Comparison of ENCODE assay signal across 23 mouse cellular contexts in genomic region chr13:69952061-69952460, GRCm38 (mm10).
DNase-seq lines count a peak whose midpoint lies in the region; ATAC-seq and TF ChIP-seq lines count a peak whose summit lies in the region.
"Had no signal": no experiment of that assay in that cellular context is flagged by ENCODE, and none has a peak within 500 bp of the region (broad histone marks: within the 10 kb centered on the region; RNA-seq: fewer than 3 reads in every experiment).

No protein-coding gene starts in this region.

- H3K36me3 ChIP-seq in forebrain, postnatal 0 days (ENCODE audit: insufficient read depth), result no peaks in the 10 kb centered on the region
- H3K36me3 ChIP-seq in forebrain, embryonic 15.5 days, result no peaks in the 10 kb centered on the region
- no peaks in the 10 kb centered on the region for H3K36me3 ChIP-seq in heart, embryonic 10.5 days
- H3K36me3 ChIP-seq in neural tube, embryonic 15.5 days, result no peaks in the 10 kb centered on the region
- no peaks in the 10 kb centered on the region for H3K36me3 ChIP-seq in hindbrain, embryonic 16.5 days (ENCODE audit: control insufficient read depth, insufficient read depth, low read length)
- H3K36me3 ChIP-seq: embryonic facial prominence, embryonic 12.5 days; embryonic facial prominence, embryonic 15.5 days; heart, embryonic 12.5 days; heart, embryonic 15.5 days had no signal

- 51% methylated on average over 4 of the region's 4 CpGs for WGBS in forebrain, postnatal 0 days
- 66% methylated on average over 4 of the region's 4 CpGs for WGBS in forebrain, embryonic 15.5 days
- WGBS in heart, embryonic 10.5 days, result 82% methylated on average over 4 of the region's 4 CpGs
- WGBS in neural tube, embryonic 15.5 days, result 43% methylated on average over 4 of the region's 4 CpGs
- WGBS in hindbrain, embryonic 16.5 days, result 66% methylated on average over 4 of the region's 4 CpGs

- peak; percentile 36 for DNase-seq in forebrain, postnatal 0 days
- DNase-seq in heart, embryonic 10.5 days (ENCODE audit: low spot score), result peak; percentile 25
- DNase-seq in heart, adult 18-20 months, result no peak
- DNase-seq: adrenal gland, adult 8-10 months; adrenal gland, postnatal 36 days; cerebellum, adult 11 months; cerebellum, adult 2 months; cerebellum, adult 9-11 months; cerebellum, postnatal 25 days; gastrocnemius, postnatal 25 days; heart, postnatal 10 days; heart, postnatal 36 days had no signal

- no peak for TF ChIP-seq CTCF in forebrain, postnatal 0 days (IDR thresholded peaks at IDR 0.05; ENCODE audit: low read depth)

- H3K4me3 ChIP-seq in forebrain, postnatal 0 days (ENCODE audit: low read depth, low read length), result no peak overlapping the region
- H3K4me3 ChIP-seq in forebrain, embryonic 15.5 days, result no peak overlapping the region
- H3K4me3 ChIP-seq in heart, embryonic 10.5 days, result no peak overlapping the region
- no peak overlapping the region for H3K4me3 ChIP-seq in neural tube, embryonic 15.5 days (replicated peaks)
- H3K4me3 ChIP-seq in hindbrain, embryonic 16.5 days (ENCODE audit: low read length), result no peak overlapping the region
- H3K4me3 ChIP-seq: embryonic facial prominence, embryonic 12.5 days; embryonic facial prominence, embryonic 15.5 days; heart, embryonic 12.5 days; heart, embryonic 15.5 days had no signal

- H3K4me2 ChIP-seq in forebrain, postnatal 0 days (ENCODE audit: low read depth), result no peak overlapping the region
- no peak overlapping the region for H3K4me2 ChIP-seq in forebrain, embryonic 15.5 days (replicated peaks)
- no peak overlapping the region for H3K4me2 ChIP-seq in neural tube, embryonic 15.5 days
- H3K4me2 ChIP-seq in hindbrain, embryonic 16.5 days (ENCODE audit: low read length), result no peak overlapping the region
- H3K4me2 ChIP-seq: embryonic facial prominence, embryonic 12.5 days; embryonic facial prominence, embryonic 15.5 days; heart, embryonic 12.5 days; heart, embryonic 15.5 days; hindbrain, embryonic 14.5 days had no signal

- no peak overlapping the region for H3K27ac ChIP-seq in forebrain, postnatal 0 days (ENCODE audit: low read depth, low read length)
- H3K27ac ChIP-seq in forebrain, embryonic 15.5 days (replicated peaks), result no peak overlapping the region
- no peak overlapping the region for H3K27ac ChIP-seq in heart, embryonic 10.5 days
- peak overlapping the region; percentile 49; the same call in 1 of the 2 replicates for H3K27ac ChIP-seq in neural tube, embryonic 15.5 days (replicated peaks)
- H3K27ac ChIP-seq in hindbrain, embryonic 16.5 days (ENCODE audit: low read depth, low read length), result no peak overlapping the region
- H3K27ac ChIP-seq: embryonic facial prominence, embryonic 12.5 days; embryonic facial prominence, embryonic 15.5 days; heart, embryonic 15.5 days; hindbrain, embryonic 14.5 days had no signal

- no peaks in the 10 kb centered on the region for H3K9me3 ChIP-seq in forebrain, postnatal 0 days (ENCODE audit: low read length)
- no peaks in the 10 kb centered on the region for H3K9me3 ChIP-seq in forebrain, embryonic 15.5 days
- H3K9me3 ChIP-seq in heart, embryonic 10.5 days, result peaks cover 5% of the 10 kb centered on the region; the same call in 1 of the 2 replicates
- 0 out of 2 replicates have a peak, but pooled peaks cover 3% of the 10 kb centered on the region for H3K9me3 ChIP-seq in neural tube, embryonic 15.5 days (replicated peaks)
- H3K9me3 ChIP-seq in hindbrain, embryonic 16.5 days (ENCODE audit: control insufficient read depth, low read length), result 0 out of 2 replicates have a peak, but pooled peaks cover 3% of the 10 kb centered on the region
- H3K9me3 ChIP-seq: embryonic facial prominence, embryonic 12.5 days; embryonic facial prominence, embryonic 15.5 days; heart, embryonic 15.5 days had no signal

- H3K4me1 ChIP-seq in forebrain, postnatal 0 days (ENCODE audit: insufficient read depth), result 0 out of 2 replicates have a peak, but pooled peaks cover 1% of the 10 kb centered on the region
- H3K4me1 ChIP-seq in forebrain, embryonic 15.5 days, result 0 out of 2 replicates have a peak, but pooled peaks cover 2% of the 10 kb centered on the region
- peaks cover under 1% of the 10 kb centered on the region; the same call in 1 of the 2 replicates for H3K4me1 ChIP-seq in heart, embryonic 10.5 days
- peaks cover 9% of the 10 kb centered on the region; the same call in 1 of the 2 replicates for H3K4me1 ChIP-seq in neural tube, embryonic 15.5 days
- no peaks in the 10 kb centered on the region for H3K4me1 ChIP-seq in hindbrain, embryonic 16.5 days (ENCODE audit: control insufficient read depth, insufficient read depth, low read depth, low read length)
- H3K4me1 ChIP-seq: embryonic facial prominence, embryonic 12.5 days; embryonic facial prominence, embryonic 15.5 days; heart, embryonic 12.5 days had no signal

- no peaks in the 10 kb centered on the region for H3K27me3 ChIP-seq in forebrain, postnatal 0 days (ENCODE audit: insufficient read depth, low read length)
- no peaks in the 10 kb centered on the region for H3K27me3 ChIP-seq in forebrain, embryonic 15.5 days
- H3K27me3 ChIP-seq in heart, embryonic 10.5 days (ENCODE audit: insufficient read depth, poor library complexity, severe bottlenecking), result no peaks in the 10 kb centered on the region
- no peaks in the 10 kb centered on the region for H3K27me3 ChIP-seq in neural tube, embryonic 15.5 days (replicated peaks)
- no peaks in the 10 kb centered on the region for H3K27me3 ChIP-seq in hindbrain, embryonic 16.5 days (replicated peaks; ENCODE audit: control insufficient read depth, insufficient read depth, low read length)
- H3K27me3 ChIP-seq: embryonic facial prominence, embryonic 12.5 days; embryonic facial prominence, embryonic 15.5 days; heart, embryonic 12.5 days; heart, embryonic 15.5 days had no signal

- ATAC-seq in forebrain, postnatal 0 days, result peak; percentile 53; the same call in 1 of the 2 replicates
- no peak for ATAC-seq in forebrain, embryonic 15.5 days (replicated peaks)
- ATAC-seq in neural tube, embryonic 15.5 days (ENCODE audit: low FRiP score), result peak; percentile 68; the same call in 1 of the 2 replicates
- no peak for ATAC-seq in hindbrain, embryonic 16.5 days
- ATAC-seq: activated CD4-positive, CD25-positive, alpha-beta regulatory T cell, adult 4 months; forebrain, embryonic 14.5 days; intestine, postnatal 0 days had no signal

- no peak overlapping the region for H3K9ac ChIP-seq in forebrain, postnatal 0 days
- H3K9ac ChIP-seq in forebrain, embryonic 15.5 days (replicated peaks), result no peak overlapping the region
- no peak overlapping the region for H3K9ac ChIP-seq in neural tube, embryonic 15.5 days (replicated peaks)
- no peak overlapping the region for H3K9ac ChIP-seq in hindbrain, embryonic 16.5 days (ENCODE audit: low read depth, low read length)
- H3K9ac ChIP-seq: embryonic facial prominence, embryonic 12.5 days; embryonic facial prominence, embryonic 15.5 days; heart, embryonic 12.5 days; heart, embryonic 15.5 days; hindbrain, embryonic 14.5 days had no signal

Comparison
In these comparisons a context has a peak if more than half of its experiments do, and no peak if none do; other contexts are left out.
1. ATAC-seq: peak in forebrain, postnatal 0 days (single experiment) and neural tube, embryonic 15.5 days (single experiment); none in forebrain, embryonic 15.5 days (single experiment) and hindbrain, embryonic 16.5 days (single experiment).
2. DNase-seq: peak in forebrain, postnatal 0 days (single experiment) and heart, embryonic 10.5 days (single experiment); none in heart, adult 18-20 months (0 of 2).